Mouse (Mus musculus) stomach, postnatal 0 days (tissue): ENCODE measurements around the gene Prkag2. TPM values are rescaled to one million over a fixed set of nuclear protein-coding genes. Genes with fewer than 3 reads are reported as not detected.

Experiments used
- ATAC-seq: fragments of 200-750 bp; cut with Nextera tagmentation; 2 replicates; pipeline ENCODE4 v1.8.0; 2017; ENCODE audit not compliant: low FRiP score, low TSS enrichment
- DNase-seq: peaks from one replicate; pipeline ENCODE4 v3.0.0-alpha.2; 2016; ENCODE audit warnings: low spot score
- H3K27ac ChIP-seq: fragments of 300-500 bp; sonication (generic); replicated peaks from 2 replicates; pipeline ENCODE4 v1.5.1; 2014; ENCODE audit warnings: mild to moderate bottlenecking, control low read depth
- H3K27me3 ChIP-seq: fragments of 300-500 bp; sonication (generic); 2 replicates; pipeline ENCODE4 v1.6.1; 2014; ENCODE audit warnings: low read length; ENCODE audit not compliant: control insufficient read depth, insufficient read depth
- H3K36me3 ChIP-seq: fragments of 300-500 bp; sonication (generic); 2 replicates; pipeline ENCODE4 v1.6.1; 2014; ENCODE audit warnings: low read length, mixed read lengths; ENCODE audit not compliant: control insufficient read depth, insufficient read depth
- H3K4me1 ChIP-seq: fragments of 300-500 bp; sonication (generic); replicated peaks from 2 replicates; pipeline ENCODE4 v1.6.1; 2014; ENCODE audit warnings: antibody characterized with exemption; ENCODE audit not compliant: control insufficient read depth, insufficient read depth
- H3K4me2 ChIP-seq: fragments of 300-500 bp; sonication (generic); replicated peaks from 2 replicates; pipeline ENCODE4 v1.6.1; 2014; ENCODE audit warnings: low read depth, mild to moderate bottlenecking, control low read depth, moderate library complexity
- H3K4me3 ChIP-seq: fragments of 300-500 bp; sonication (generic); 2 replicates; pipeline ENCODE4 v1.5.1; 2014; ENCODE audit warnings: low read depth, low read length, control low read depth
- H3K9ac ChIP-seq: fragments of 300-500 bp; sonication (generic); 2 replicates; pipeline ENCODE4 v1.6.1; 2014; ENCODE audit warnings: mild to moderate bottlenecking, low read length, control low read depth, mixed read lengths
- H3K9me3 ChIP-seq: fragments of 300-500 bp; sonication (generic); 2 replicates; pipeline ENCODE4 v1.6.1; 2016; ENCODE audit warnings: low read length; ENCODE audit not compliant: control insufficient read depth
- CTCF ChIP-seq: IDR thresholded peaks from 2 replicates; pipeline ENCODE4 v1.5.1; 2016; ENCODE audit warnings: antibody characterized with exemption, low read depth, mild to moderate bottlenecking, moderate library complexity
- EP300 ChIP-seq: optimal IDR thresholded peaks from 2 replicates; pipeline ENCODE3; 2016; ENCODE audit warnings: antibody characterized with exemption
- WGBS: fragments of 180-500 bp; shearing (Covaris S2); extraction: QIAGEN DNeasy Blood & Tissue Kit; methylation state at CpG from one replicate; pipeline ENCODE4 v1.1.7; 2014; 5-methylcytosine and 5-hydroxymethylcytosine counted together
- polyA plus RNA-seq: library from polyadenylated mRNA; unstranded; fragments of >200 nt; fragmentation: Nextera tagmentation; extraction: Ambion mirVana; gene quantifications from 2 replicates; pipeline ENCODE4 v1.2.1, GENCODE M21; 2015

Gene Prkag2
- polyA plus RNA-seq, 1 experiment from 2014 or later: 33.9 TPM

DNA sequence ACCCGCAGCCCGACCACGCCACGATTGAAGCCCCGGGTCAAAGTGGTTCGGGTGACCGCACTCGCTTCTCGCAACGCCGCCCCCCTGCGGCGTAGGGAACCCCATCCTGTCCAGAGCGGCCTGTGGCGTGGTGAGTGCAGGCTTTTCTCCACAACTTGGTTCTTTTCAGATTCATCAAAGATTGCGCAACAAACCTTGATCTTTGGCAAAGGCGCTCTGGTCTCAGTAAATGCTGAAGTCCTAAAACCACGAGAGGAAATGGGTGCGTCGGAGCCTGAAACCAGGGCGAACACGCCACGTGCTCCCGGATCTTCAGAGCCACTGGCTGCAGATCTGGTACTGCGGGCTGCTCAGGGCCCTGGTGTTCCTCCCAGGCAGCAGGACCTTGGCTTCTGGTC lies 683 bp upstream of the Prkag2 start:
- no peaks in the 10 kb centered on the region for H3K27me3 ChIP-seq

DNA sequence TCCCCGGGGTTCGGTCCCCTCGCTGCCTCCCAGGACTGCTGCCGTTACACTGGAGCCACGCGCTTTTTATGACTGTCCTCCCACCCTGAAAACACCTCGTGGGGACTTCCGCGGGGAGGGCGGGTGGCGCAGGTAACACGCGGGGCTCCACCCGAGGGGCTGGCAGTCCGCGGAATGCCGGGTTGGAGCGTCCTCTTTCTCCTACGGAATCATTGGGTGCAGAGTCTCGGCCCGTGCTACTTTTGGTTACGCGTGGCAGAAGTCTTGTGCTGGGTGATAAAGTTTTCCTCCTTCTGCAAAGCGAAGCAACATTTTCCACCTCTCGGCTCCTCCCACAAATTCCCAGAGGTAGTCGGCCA lies 306 bp downstream of the Prkag2 start:
- Histone ChIP-seq H3K27ac (peak overlapping the region; percentile 90), H3K4me1 (no peaks in the 10 kb centered on the region), H3K36me3 (no peaks in the 10 kb centered on the region), H3K27me3 (no peaks in the 10 kb centered on the region), H3K4me2 (peak overlapping the region; percentile 99), H3K9ac (peak overlapping the region; percentile 78), H3K9me3 (no peaks in the 10 kb centered on the region), H3K4me3 (peak overlapping the region; percentile 67)
- no peak for DNase-seq
- ATAC-seq: peak; percentile 11; the same call in 1 of the 2 replicates
- no peak for TF ChIP-seq EP300
- TF ChIP-seq CTCF: no peak
- WGBS: 0% methylated on average over 26 of the region's 26 CpGs

More for the DNA sequence above, 683 bp upstream of the Prkag2 start:
- Histone ChIP-seq H3K4me2 (peak overlapping the region; percentile 99), H3K4me3 (peak overlapping the region; percentile 67), H3K4me1 (no peaks in the 10 kb centered on the region), H3K9me3 (no peaks in the 10 kb centered on the region), H3K36me3 (no peaks in the 10 kb centered on the region), H3K9ac (peak overlapping the region; percentile 78; the same call in 1 of the 2 replicates), H3K27ac (peak overlapping the region; percentile 90)
- WGBS: under 1% methylated on average over 25 of the region's 25 CpGs
- TF ChIP-seq CTCF (peak; percentile 59), EP300 (no peak)
- ATAC-seq (peak; percentile 69), DNase-seq (peak; percentile 74)

DNA sequence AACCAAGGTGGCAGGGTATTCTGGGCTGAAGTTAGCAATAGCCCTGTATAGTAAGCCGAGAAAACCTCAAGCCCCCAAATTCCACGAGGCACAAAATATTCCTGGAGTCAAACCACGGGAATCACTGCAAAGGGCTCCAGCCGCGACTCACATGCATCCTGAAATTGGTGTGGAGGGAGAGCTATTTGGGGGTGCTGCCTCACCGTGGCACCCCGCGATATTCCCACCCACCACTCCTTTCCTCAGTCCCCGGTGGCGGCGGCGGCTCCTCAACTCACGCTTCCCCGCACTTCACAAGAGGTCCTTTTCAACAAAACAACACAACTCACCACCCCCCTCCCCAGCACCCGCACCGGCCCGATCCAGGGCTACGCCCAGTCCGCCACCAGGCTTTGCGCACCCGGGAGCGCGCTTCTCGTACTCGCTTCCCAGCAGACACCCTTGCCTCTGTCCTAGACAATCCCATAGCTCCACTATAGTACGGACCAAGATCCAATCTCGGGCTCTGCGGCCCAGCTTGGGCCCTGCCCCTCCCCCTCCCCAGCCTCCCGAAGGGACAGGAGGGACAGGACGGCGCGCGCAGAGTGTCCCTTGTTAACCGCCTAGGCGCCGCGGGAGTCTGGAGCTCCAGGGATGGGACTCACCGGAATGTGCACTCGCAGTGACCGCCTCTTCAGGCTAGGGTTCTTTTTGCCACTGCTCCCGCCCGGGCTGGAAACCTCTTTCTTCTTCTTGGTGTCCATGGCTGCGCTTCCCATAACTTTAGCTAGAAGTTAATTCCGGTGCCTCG lies 880 bp downstream of the Prkag2 start:
- DNase-seq (peak; percentile 70), ATAC-seq (peak; percentile 65)
- under 1% methylated on average over 42 of the region's 45 CpGs for WGBS
- Histone ChIP-seq H3K9me3 (no peaks in the 10 kb centered on the region), H3K4me2 (peak overlapping the region; percentile 99), H3K27me3 (no peaks in the 10 kb centered on the region), H3K4me1 (no peaks in the 10 kb centered on the region), H3K36me3 (no peaks in the 10 kb centered on the region), H3K4me3 (peak overlapping the region; percentile 67), H3K9ac (peak overlapping the region; percentile 78), H3K27ac (peak overlapping the region; percentile 90)
- no peak for TF ChIP-seq EP300
- TF ChIP-seq CTCF: no peak

DNA sequence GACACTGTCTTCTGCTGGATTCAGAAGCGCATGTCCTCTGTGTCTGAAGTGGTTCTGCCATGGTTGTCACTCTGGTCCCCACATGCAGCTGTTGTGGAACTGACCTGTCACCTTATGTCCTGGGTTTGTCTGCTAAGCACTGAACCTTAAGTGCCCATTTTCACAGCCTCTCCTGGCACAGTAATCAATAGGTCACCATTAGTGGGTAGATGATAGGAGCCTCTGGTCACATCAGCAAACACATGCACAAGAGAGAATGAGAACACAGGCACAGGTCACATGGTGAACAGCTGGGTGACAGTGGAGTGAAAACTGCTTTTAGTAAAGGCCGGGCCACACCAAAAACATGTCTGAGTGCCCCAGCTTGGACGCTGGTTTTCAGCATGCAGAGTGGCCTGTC lies 2.6 kb downstream of the Prkag2 start:
- no peak for TF ChIP-seq EP300
- no peak for TF ChIP-seq CTCF
- 71% methylated on average over 3 of the region's 3 CpGs for WGBS

DNA sequence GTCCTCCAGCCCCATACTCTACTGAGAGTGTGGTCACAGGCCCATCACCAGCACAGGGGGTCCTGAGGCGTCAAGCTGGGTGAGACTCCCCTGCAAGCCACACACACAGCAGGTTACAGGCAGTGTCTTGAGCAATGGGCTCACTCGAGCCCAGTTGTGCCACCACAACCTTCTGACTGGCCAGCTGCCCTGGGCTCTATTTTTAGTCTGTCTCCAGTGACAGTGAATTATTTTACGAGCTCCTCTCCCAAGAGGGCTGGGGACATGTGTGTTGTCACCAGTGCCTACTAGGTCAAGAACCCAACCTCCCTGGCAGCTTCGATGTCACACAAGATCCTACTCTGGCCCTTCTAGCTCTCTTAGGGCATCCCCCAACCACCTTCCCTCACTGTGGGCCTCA lies 4.0 kb downstream of the Prkag2 start:
- no peak for DNase-seq
- no peak for ATAC-seq
- no peak overlapping the region for H3K27ac ChIP-seq
- no peak overlapping the region for H3K4me2 ChIP-seq
- H3K4me3 ChIP-seq: no peak overlapping the region
- no peak overlapping the region for H3K9ac ChIP-seq
- H3K4me1 ChIP-seq: no peaks in the 10 kb centered on the region
- H3K9me3 ChIP-seq: no peaks in the 10 kb centered on the region
- 75% methylated on average over 4 of the region's 4 CpGs for WGBS
- TF ChIP-seq CTCF: no peak
- no peak for TF ChIP-seq EP300
- no peaks in the 10 kb centered on the region for H3K36me3 ChIP-seq
- H3K27me3 ChIP-seq: no peaks in the 10 kb centered on the region

More for the DNA sequence above, 2.6 kb downstream of the Prkag2 start:
- Histone ChIP-seq H3K4me2 (peak overlapping the region; percentile 1; the same call in 1 of the 2 replicates), H3K4me1 (no peaks in the 10 kb centered on the region), H3K9ac (no peak overlapping the region), H3K4me3 (no peak overlapping the region), H3K27ac (no peak overlapping the region), H3K27me3 (no peaks in the 10 kb centered on the region), H3K36me3 (no peaks in the 10 kb centered on the region), H3K9me3 (no peaks in the 10 kb centered on the region)
- no peak for ATAC-seq
- no peak for DNase-seq

DNA sequence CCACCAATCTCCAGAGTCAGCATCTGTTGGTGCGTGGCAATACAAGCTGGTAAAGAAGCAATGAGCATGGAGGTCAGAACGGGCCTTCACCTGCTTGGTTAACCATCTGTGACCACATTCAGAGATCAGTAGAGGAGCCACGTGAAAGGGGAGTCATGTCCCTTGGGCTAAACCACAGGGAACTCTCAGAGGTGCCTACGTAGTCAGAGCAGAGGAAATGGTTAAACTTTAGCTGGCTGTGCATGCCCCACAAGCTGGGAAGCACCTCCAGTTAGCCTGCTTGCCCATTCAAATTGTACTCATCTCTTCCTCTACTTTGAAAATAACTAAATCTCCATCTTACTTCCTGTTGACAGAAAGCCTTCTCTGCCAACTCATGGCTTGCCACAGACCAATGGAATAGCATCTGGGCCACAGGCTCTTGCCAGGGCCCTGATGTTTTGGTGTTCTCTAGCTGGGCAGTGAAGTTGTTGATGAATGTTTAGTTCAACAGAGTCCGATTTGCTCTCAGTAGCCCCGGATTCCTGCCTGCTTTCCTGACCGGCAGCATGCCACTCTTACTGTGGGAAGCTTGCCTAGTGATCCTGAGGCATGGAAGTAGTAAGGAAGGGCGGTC lies 7.7 kb downstream of the Prkag2 start:
- no peak for DNase-seq
- H3K9ac ChIP-seq: no peak overlapping the region
- ATAC-seq: no peak
- H3K4me3 ChIP-seq: no peak overlapping the region
- H3K4me1 ChIP-seq: no peaks in the 10 kb centered on the region
- no peak overlapping the region for H3K27ac ChIP-seq
- 78% methylated on average over 8 of the region's 8 CpGs for WGBS
- H3K9me3 ChIP-seq: no peaks in the 10 kb centered on the region
- H3K27me3 ChIP-seq: no peaks in the 10 kb centered on the region
- TF ChIP-seq EP300: no peak
- TF ChIP-seq CTCF: no peak
- no peaks in the 10 kb centered on the region for H3K36me3 ChIP-seq
- no peak overlapping the region for H3K4me2 ChIP-seq
